Mouse (Mus musculus) gastrocnemius, adult 2 months (tissue): ENCODE results near the gene Klf3. TPM values are rescaled to one million over a fixed set of nuclear protein-coding genes. Genes with fewer than 3 reads are reported as not detected.

Experiments
- DNase-seq: peaks from one replicate; pipeline ENCODE4 v3.0.0; 2022
- H3K27ac ChIP-seq: fragments of 200-600 bp; 2 replicates; pipeline ENCODE4 v1.8.1; 2022; ENCODE audit warnings: mild to moderate bottlenecking
- H3K4me3 ChIP-seq: fragments of 200-600 bp; 2 replicates; pipeline ENCODE4 v1.8.1; 2022; ENCODE audit warnings: mild to moderate bottlenecking, moderate library complexity
- CTCF ChIP-seq: fragments of 200-600 bp; IDR thresholded peaks from 2 replicates; pipeline ENCODE4 v1.8.1; 2022; ENCODE audit warnings: antibody characterized with exemption, mild to moderate bottlenecking, moderate library complexity
- intact Hi-C: fragments of 180-260 bp; cut with DNase I; formaldehyde crosslinking; loops from one replicate; pipeline ENCODE4 v1.15.1; 2025
- long read RNA-seq, 2 experiments: library from polyadenylated mRNA; stranded (forward); transcript quantifications; one replicate each; pipeline ENCODE4 v2.0.0; 2021
- total RNA-seq, 2 experiments: library from RNA; stranded (reverse); gene quantifications; 2 replicates each; pipeline ENCODE4 v1.2.3; 2021

The Klf3 gene
- total RNA-seq = 10 to 100 TPM; 18.2 to 20.4 TPM
- long read RNA-seq, experiment 1, full-length matches to known transcripts = 13 of 14 reads
- long read RNA-seq, experiment 1, partial matches to known transcripts = 0 of 14 reads
- long read RNA-seq, experiment 1, other reads (novel, unspliced or antisense) = 1 of 14 reads
- long read RNA-seq, experiment 2, full-length matches to known transcripts = 5 of 8 reads
- long read RNA-seq, experiment 2, partial matches to known transcripts = 0 of 8 reads
- long read RNA-seq, experiment 2, other reads (novel, unspliced or antisense) = 3 of 8 reads

DNA sequence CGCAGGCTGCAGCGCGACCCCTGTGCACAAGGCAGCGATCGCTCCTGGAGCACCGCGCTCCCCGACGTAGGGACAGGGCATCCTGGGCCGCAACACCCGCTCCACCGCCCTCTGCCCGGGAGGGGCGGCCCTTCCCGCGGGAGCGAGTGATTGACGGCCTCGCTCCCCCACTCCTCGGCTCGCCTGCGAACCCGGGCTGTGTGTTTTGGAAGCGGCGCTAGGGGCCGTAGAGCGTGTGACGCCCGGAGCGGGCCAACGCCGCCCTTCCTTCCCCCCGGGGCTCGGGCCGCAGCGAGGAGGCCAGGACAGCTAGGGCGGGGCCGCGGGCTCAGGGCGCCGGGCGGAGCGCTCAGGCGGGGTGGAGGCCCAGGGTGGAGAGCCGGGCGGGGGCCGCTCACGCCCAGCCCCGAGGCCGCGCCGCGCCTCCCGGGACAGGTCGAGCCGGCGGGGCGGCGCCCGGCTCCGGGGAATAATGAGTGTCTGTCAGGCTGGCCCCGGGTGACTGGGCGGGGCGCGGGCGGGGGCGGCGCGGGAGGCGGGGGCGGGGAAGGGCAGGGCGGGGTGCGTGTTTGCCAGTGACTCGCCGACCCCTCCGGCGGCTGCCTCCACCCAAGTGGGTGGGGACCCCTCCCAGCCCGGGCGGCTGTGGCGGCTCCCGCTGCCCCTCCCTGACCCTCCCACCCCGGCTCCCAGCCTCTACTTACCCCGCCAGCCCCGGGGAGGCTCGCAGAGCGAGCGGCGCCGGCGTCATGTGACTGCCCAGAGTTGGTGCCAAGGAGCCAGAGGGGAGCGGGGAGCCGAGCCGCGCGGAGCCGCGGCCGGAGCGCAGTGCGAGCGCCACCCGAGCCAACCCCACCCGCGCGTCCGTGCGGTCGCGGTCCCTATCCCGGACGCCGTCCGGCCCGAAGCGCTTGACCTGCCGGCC, at the start of gene Klf3:
Gene Klf3 (plus strand): TSS at position 594 of the 925 bp plus-strand sequence.
- Histone ChIP-seq H3K27ac (peak within 1 kb of the TSS; percentile 100), H3K4me3 (peak within 1 kb of the TSS; percentile 99)
- TF ChIP-seq CTCF = 0 out of 2 replicates have a peak, but pooled peaks have one; percentile 16
- peak; percentile 98 for DNase-seq
- intact Hi-C loops = loop anchor here (5.0 kb wide), 2 partner anchors 101 to 206 kb away; no protein-coding TSS in a partner anchor

- no peak overlapping the region for H3K27ac ChIP-seq
- intact Hi-C loops = no loop called here
These were observed 40.9 kb upstream of the Klf3 start for GRCm38 (mm10) chr5:64762295-64762694.

DNA sequence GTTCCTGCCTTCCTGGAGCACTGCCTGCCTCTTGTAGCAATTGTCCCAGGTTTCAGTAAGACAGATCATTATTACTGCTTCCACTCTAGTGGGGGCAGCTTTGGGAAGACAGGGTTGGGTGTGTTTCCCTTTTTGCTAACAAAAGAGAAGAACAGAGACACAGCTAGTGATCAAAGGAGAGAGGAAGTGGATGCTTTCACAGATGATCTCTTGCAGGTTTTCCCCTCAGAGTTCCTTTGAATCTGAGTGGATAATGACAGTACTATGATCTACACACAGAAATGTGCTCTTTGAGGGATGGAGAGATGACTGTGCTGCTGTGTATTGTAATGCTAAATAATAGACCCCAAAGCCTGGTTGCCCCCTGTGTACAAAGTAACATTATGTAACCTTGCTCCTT, 38.7 kb upstream of the Klf3 start:
- no peak for TF ChIP-seq CTCF
- no peak overlapping the region for H3K27ac ChIP-seq
- no peak overlapping the region for H3K4me3 ChIP-seq
- intact Hi-C loops = no loop called here
- no peak for DNase-seq

More at GRCm38 (mm10) chr5:64762295-64762694, 40.9 kb upstream of the Klf3 start:
- no peak for DNase-seq
- TF ChIP-seq CTCF = no peak
- H3K4me3 ChIP-seq = no peak overlapping the region

GRCm38 (mm10) chr5:64765765-64766164, 37.4 kb upstream of the Klf3 start:
- no peak for TF ChIP-seq CTCF
- DNase-seq = no peak
- no peak overlapping the region for H3K27ac ChIP-seq
- intact Hi-C loops = no loop called here
- H3K4me3 ChIP-seq = no peak overlapping the region

DNA sequence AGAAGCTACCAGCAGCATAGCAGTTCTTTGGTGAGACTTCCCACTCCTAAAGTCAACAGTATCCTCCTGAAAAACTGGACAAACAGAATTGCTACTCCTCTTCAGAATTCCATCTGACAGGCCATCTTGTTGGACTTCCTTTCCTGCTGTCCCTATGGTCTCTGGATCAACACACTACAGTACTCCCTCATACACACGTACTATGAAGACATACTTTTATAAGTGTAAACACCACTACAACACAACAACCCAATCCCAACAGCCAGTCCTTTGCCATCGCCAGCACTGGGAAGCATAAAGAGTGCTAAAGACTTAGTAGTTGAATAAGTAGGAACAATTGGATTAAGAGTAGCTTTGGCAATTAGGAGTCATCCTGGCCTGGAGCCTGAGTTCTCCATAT, 36.6 kb upstream of the Klf3 start:
- intact Hi-C loops = no loop called here

GRCm38 (mm10) chr5:64771619-64772018, 31.6 kb upstream of the Klf3 start:
- intact Hi-C loops = no loop called here

More for the DNA sequence above, 36.6 kb upstream of the Klf3 start:
- no peak for DNase-seq
- no peak overlapping the region for H3K27ac ChIP-seq
- no peak for TF ChIP-seq CTCF
- no peak overlapping the region for H3K4me3 ChIP-seq

GRCm38 (mm10) chr5:64778211-64778610, 25.0 kb upstream of the Klf3 start:
- no peak for DNase-seq
- H3K4me3 ChIP-seq = no peak overlapping the region
- H3K27ac ChIP-seq = no peak overlapping the region
- no peak for TF ChIP-seq CTCF
- intact Hi-C loops = no loop called here

More at GRCm38 (mm10) chr5:64771619-64772018, 31.6 kb upstream of the Klf3 start:
- TF ChIP-seq CTCF = no peak
- H3K27ac ChIP-seq = no peak overlapping the region
- no peak overlapping the region for H3K4me3 ChIP-seq
- DNase-seq = no peak

DNA sequence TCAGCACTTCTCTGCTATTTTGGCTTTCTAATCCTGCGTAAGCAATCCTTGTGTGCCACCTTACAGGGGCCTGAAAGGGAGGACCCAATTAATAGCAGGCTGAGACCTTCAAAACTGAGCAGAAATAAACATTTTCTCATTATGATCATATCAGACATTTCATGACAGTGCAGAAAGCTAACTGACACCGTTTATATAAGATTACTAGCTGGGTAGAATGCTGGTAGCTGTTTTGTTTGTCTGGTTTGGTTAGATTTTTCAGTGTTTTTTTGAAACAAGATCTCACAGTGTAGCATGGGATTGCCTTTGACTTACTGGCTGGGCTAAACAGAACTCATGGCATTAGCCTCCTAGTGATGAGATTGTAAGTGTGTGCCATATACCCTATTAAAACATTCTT, 23.9 kb upstream of the Klf3 start:
- TF ChIP-seq CTCF = no peak
- intact Hi-C loops = no loop called here
- H3K4me3 ChIP-seq = no peak overlapping the region
- DNase-seq = no peak
- H3K27ac ChIP-seq = no peak overlapping the region

DNA sequence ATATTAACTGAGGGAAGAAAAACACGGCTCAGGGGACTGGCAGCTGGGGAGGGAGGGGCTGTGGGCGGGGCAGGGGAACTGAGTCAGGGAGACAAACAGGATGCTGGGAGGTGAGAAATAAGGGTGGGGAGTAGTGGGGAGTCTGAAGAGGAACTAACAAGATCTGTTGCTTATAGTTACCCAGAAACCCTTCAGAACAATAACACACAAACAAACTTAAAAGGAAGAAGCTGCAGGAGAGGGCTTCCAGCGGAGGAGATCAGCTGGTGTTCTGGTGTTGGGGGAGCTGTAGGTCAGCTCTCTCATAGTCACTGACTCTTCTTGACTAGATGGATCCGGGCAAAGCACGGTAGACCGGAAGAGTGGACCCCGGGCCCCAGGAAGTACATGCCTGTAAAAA, 22.4 kb upstream of the Klf3 start:
- no peak overlapping the region for H3K27ac ChIP-seq
- no peak for DNase-seq
- H3K4me3 ChIP-seq = no peak overlapping the region
- TF ChIP-seq CTCF = no peak
- intact Hi-C loops = no loop called here

- intact Hi-C loops = no loop called here
- Histone ChIP-seq H3K27ac (no peak overlapping the region), H3K4me3 (no peak overlapping the region)
- TF ChIP-seq CTCF = no peak
- no peak for DNase-seq
These were observed 15.0 kb upstream of the Klf3 start for GRCm38 (mm10) chr5:64788175-64788574.

DNA sequence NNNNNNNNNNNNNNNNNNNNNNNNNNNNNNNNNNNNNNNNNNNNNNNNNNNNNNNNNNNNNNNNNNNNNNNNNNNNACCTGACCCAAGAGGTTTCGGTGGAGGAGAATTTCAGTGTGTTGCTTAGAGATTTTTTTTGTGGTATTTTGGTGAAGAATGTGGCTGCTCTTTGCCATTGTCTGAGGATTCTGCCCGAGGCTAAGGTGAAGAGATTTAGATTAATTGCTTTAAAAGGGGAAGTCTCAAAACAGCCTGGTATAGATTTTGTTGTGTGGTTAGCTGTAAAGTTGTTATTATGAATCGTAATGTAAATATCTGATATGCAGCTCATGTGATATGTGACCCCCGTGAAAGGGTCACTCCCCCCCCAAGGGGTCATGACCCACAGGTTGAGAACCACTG, 5.0 kb upstream of the Klf3 start:
- Histone ChIP-seq H3K27ac (no peak overlapping the region), H3K4me3 (no peak overlapping the region)
- intact Hi-C loops = no loop called here
- DNase-seq = no peak
- no peak for TF ChIP-seq CTCF

- TF ChIP-seq CTCF = no peak
- intact Hi-C loops = loop anchor here (5.0 kb wide), 2 partner anchors 99 to 204 kb away; no protein-coding TSS in a partner anchor
- no peak for DNase-seq
- no peak overlapping the region for H3K27ac ChIP-seq
- no peak overlapping the region for H3K4me3 ChIP-seq
These were observed 1.6 kb upstream of the Klf3 start for GRCm38 (mm10) chr5:64801545-64801944.

- intact Hi-C loops = loop anchor here (5.0 kb wide), 2 partner anchors 100 to 205 kb away; no protein-coding TSS in a partner anchor
- Histone ChIP-seq H3K27ac (peak overlapping the region; percentile 100), H3K4me3 (peak overlapping the region; percentile 99)
- no peak for TF ChIP-seq CTCF
- DNase-seq = no peak
These were observed 1.0 kb upstream of the Klf3 start for GRCm38 (mm10) chr5:64802143-64802542.
